Mouse (Mus musculus) right cerebral cortex, postnatal 36 days (tissue): ENCODE results near the gene Gm17359.

Experiments used
- DNase-seq, 2 experiments: peaks; one replicate each; pipeline ENCODE4 v3.0.0; 2022; ENCODE audit warnings: low spot score in 2 of 2, mixed read lengths in 1 of 2

The Gm17359 gene

GRCm38 (mm10) chr3:79336044-79336766 lies at the start of gene Gm17359:
TSS of gene Gm17359 (plus strand) at chr3:79336661.
- no peak for DNase-seq

- DNase-seq = peak; percentile 94
These were observed 49.3 kb upstream of the Gm17359 start for GRCm38 (mm10) chr3:79287108-79287576.

GRCm38 (mm10) chr3:79287699-79288458 lies 48.6 kb upstream of the Gm17359 start:
- no peak for DNase-seq

GRCm38 (mm10) chr3:79289050-79289449 lies 47.4 kb upstream of the Gm17359 start:
- no peak for DNase-seq

DNA sequence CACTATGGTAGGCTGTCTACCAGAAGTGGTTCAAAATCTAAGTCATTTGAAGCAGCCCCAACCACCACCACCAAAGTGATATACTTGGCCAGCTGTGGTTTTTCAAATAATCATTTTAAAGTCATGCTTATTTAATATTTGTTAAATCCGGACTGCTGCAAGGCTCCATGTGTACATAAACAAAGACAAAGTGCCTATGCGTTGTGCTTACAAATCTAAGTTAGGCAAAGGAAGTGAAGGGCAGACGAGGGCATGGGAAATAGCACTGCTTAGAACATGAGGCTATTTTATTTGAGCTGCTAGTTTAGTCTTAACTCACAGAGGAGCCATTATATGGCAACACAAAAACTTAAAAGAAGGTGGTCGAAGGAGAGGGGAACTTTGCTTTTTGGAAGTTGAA lies 43.4 kb upstream of the Gm17359 start:
- no peak for DNase-seq

GRCm38 (mm10) chr3:79294701-79295100 lies 41.8 kb upstream of the Gm17359 start:
- no peak for DNase-seq

- no peak for DNase-seq
These were observed 40.4 kb upstream of the Gm17359 start for GRCm38 (mm10) chr3:79296049-79296448.

- DNase-seq = no peak
These were observed 39.9 kb upstream of the Gm17359 start for GRCm38 (mm10) chr3:79296586-79296985.

GRCm38 (mm10) chr3:79297281-79297680 lies 39.2 kb upstream of the Gm17359 start:
- no peak for DNase-seq

DNA sequence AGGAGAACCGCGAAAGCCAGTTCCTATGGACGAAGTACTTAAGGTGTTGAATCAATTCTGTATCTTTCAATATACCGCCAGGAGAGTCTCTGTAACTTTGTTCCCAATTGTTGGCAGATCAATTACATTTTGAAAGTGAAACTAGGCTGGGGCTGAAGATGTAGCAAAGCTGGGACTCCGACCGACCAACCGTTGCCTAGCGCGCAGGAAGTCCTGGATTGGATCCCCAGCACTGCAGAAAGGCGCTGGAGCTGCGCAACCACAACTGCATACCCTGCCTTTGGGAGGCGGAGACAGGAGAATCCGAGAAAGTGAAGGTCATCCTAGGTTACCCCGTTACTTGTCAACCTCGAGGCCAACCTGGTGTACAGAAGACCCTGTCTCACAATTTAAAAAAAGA lies 37.1 kb upstream of the Gm17359 start:
- DNase-seq = no peak

GRCm38 (mm10) chr3:79308605-79309004 lies 27.9 kb upstream of the Gm17359 start:
- no peak for DNase-seq

- no peak for DNase-seq
These were observed 26.3 kb upstream of the Gm17359 start for GRCm38 (mm10) chr3:79310184-79310583.

GRCm38 (mm10) chr3:79311895-79312294 lies 24.6 kb upstream of the Gm17359 start:
- DNase-seq = no peak

GRCm38 (mm10) chr3:79314006-79314698 lies 22.3 kb upstream of the Gm17359 start:
- peak; percentile 76 to 89 for DNase-seq

- DNase-seq = no peak
These were observed 11.5 kb upstream of the Gm17359 start for GRCm38 (mm10) chr3:79324697-79325526.

GRCm38 (mm10) chr3:79329691-79330315 lies 6.7 kb upstream of the Gm17359 start:
- DNase-seq = no peak

- DNase-seq = no peak
These were observed 3.4 kb upstream of the Gm17359 start for GRCm38 (mm10) chr3:79333051-79333450.

DNA sequence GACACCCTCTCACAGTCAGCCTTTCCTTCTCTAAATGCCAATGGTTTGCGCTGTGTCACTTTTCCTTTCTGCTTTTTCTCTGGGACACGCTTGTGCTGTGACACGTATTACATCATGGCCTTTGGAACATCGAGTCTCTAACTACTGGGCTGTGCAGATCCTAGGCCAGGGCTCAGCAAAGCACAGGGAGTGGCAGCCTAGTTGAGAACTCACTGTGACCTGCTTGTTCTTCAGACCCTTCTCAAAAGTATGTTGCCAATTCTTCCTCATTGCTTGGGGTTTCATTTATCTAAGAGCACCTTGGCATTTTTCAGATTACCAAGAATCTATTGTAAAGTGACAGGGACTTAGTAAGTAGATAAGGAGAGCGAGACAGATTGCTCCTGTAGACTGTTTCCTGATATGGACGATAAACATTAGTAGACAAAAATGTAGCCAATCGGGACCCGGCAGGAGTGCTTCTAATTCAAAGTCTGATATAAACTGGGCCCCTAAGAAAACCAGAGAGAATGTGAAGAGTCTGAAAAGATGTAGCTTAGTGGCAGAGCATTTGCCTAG lies 2.7 kb upstream of the Gm17359 start:
- DNase-seq = no peak

GRCm38 (mm10) chr3:79340737-79341136 lies 4.3 kb downstream of the Gm17359 start:
- DNase-seq = no peak

- no peak for DNase-seq
These were observed 6.7 kb downstream of the Gm17359 start for GRCm38 (mm10) chr3:79342961-79343735.
